Mouse (Mus musculus) cerebellum, adult 18-20 months (tissue): ENCODE measurements at regions not wholly inside any gene's neighbourhood (a gene's known extent, or its start where the extent isn't known, plus 50 kb on each side); places are given as distances from the start of the nearest gene placed in this dataset.
"Not testable (repeated sequence)": the region's sequence is repeated elsewhere in the genome, so short reads cannot be mapped to it uniquely, and the experiment has no call there.

Source experiments
- DNase-seq, 2 experiments: peaks; one replicate each; pipeline ENCODE4 v3.0.0; 2021

GRCm38 (mm10) chr13:52108349-52108921 lies 262.0 kb downstream of the Gadd45g start:
- DNase-seq: no peak

GRCm38 (mm10) chr13:52109039-52109759 lies 262.7 kb downstream of the Gadd45g start:
- no peak for DNase-seq

- no peak for DNase-seq
These were observed 264.3 kb downstream of the Gadd45g start for GRCm38 (mm10) chr13:52110750-52111149.

GRCm38 (mm10) chr13:52113549-52113948 lies 267.1 kb downstream of the Gadd45g start:
- peak; percentile 26 to 28 for DNase-seq

- DNase-seq: no peak
These were observed 268.0 kb downstream of the Gadd45g start for GRCm38 (mm10) chr13:52114431-52114830.

- DNase-seq: no peak
These were observed 268.5 kb downstream of the Gadd45g start for GRCm38 (mm10) chr13:52114962-52115361.

- no peak for DNase-seq
These were observed 269.8 kb downstream of the Gadd45g start for GRCm38 (mm10) chr13:52116241-52116640.

GRCm38 (mm10) chr13:52116756-52117155 lies 270.3 kb downstream of the Gadd45g start:
- no peak for DNase-seq

GRCm38 (mm10) chr13:52120795-52121194 lies 274.3 kb downstream of the Gadd45g start:
- no peak for DNase-seq

GRCm38 (mm10) chr13:52125037-52125436 lies 278.6 kb downstream of the Gadd45g start:
- DNase-seq: no peak

GRCm38 (mm10) chr13:52127751-52128150 lies 281.3 kb downstream of the Gadd45g start:
- DNase-seq: no peak

GRCm38 (mm10) chr13:52129466-52129865 lies 283.0 kb downstream of the Gadd45g start:
- DNase-seq: no peak

- no peak for DNase-seq
These were observed 286.7 kb downstream of the Gadd45g start for GRCm38 (mm10) chr13:52133202-52133601.

GRCm38 (mm10) chr13:52138331-52138945 lies 292.0 kb downstream of the Gadd45g start:
- DNase-seq: no peak

- no peak for DNase-seq
These were observed 292.8 kb downstream of the Gadd45g start for GRCm38 (mm10) chr13:52139140-52139809.

- no peak for DNase-seq
These were observed 293.7 kb downstream of the Gadd45g start for GRCm38 (mm10) chr13:52140221-52140620.

GRCm38 (mm10) chr13:52144066-52144465 lies 297.6 kb downstream of the Gadd45g start:
- DNase-seq: not testable (repeated sequence)

GRCm38 (mm10) chr13:52145926-52146325 lies 299.4 kb downstream of the Gadd45g start:
- no peak for DNase-seq

GRCm38 (mm10) chr13:52150281-52150680 lies 303.8 kb downstream of the Gadd45g start:
- no peak for DNase-seq

- no peak for DNase-seq
These were observed 305.3 kb downstream of the Gadd45g start for GRCm38 (mm10) chr13:52151777-52152176.

GRCm38 (mm10) chr13:52152221-52152620 lies 305.7 kb downstream of the Gadd45g start:
- no peak for DNase-seq

- no peak for DNase-seq
These were observed 306.6 kb downstream of the Gadd45g start for GRCm38 (mm10) chr13:52153030-52153429.

GRCm38 (mm10) chr13:52153576-52153975 lies 307.1 kb downstream of the Gadd45g start:
- DNase-seq: no peak
